Mouse (Mus musculus) bone marrow macrophage, adult 2 months (primary cell): Measurements from ENCODE around the gene Mthfd2. TPM values are rescaled to one million over a fixed set of nuclear protein-coding genes. Genes with fewer than 3 reads are reported as not detected.

Experiments used
- H3K27ac ChIP-seq: 2 replicates; pipeline ENCODE4 v1.5.1; 2012; ENCODE audit warnings: low read depth, low read length; ENCODE audit not compliant: insufficient read depth
- H3K4me1 ChIP-seq: 2 replicates; pipeline ENCODE4 v1.6.1; 2012; ENCODE audit warnings: low read length; ENCODE audit not compliant: control insufficient read depth, insufficient read depth
- H3K4me3 ChIP-seq: 2 replicates; pipeline ENCODE4 v1.5.1; 2012; ENCODE audit warnings: mild to moderate bottlenecking, low read length, moderate library complexity; ENCODE audit not compliant: insufficient read depth
- CTCF ChIP-seq: IDR thresholded peaks from 2 replicates; pipeline ENCODE4 v1.5.1; 2012; ENCODE audit warnings: low read depth, mild to moderate bottlenecking, low read length, moderate library complexity
- POLR2A ChIP-seq: IDR thresholded peaks from 2 replicates; pipeline ENCODE4 v1.6.1; 2012; ENCODE audit warnings: mild to moderate bottlenecking, low read depth, low read length, borderline replicate concordance
- polyA plus RNA-seq: library from polyadenylated mRNA; stranded (reverse); fragments of >200 nt; gene quantifications from 2 replicates; pipeline ENCODE4 v1.2.4, GENCODE M21; 2012; ENCODE audit not compliant: missing spikeins, insufficient read depth, insufficient read length

Mthfd2 gene
- 21.1 and 28.1 TPM in 2 replicates for polyA plus RNA-seq

- peak within 1 kb of the TSS; percentile 87 for H3K4me3 ChIP-seq
- H3K27ac ChIP-seq = peak within 1 kb of the TSS; percentile 86
- H3K4me1 ChIP-seq = peaks cover 29% of the 10 kb centered on the region
- TF ChIP-seq CTCF = no peak
- peak; percentile 54; the same call in 1 of the 2 replicates for TF ChIP-seq POLR2A
Measured at GRCm38 (mm10) chr6:83325525-83326393, at the start of gene Mthfd2, which contains the start of gene Mob1a. Gene Mthfd2 (minus strand): TSS chr6:83325908. Gene Mob1a (plus strand): TSS chr6:83326016.

GRCm38 (mm10) chr6:83373704-83374300 lies 48.1 kb upstream of the Mthfd2 start:
- no peak for TF ChIP-seq CTCF
- H3K4me1 ChIP-seq = no peaks in the 10 kb centered on the region
- no peak overlapping the region for H3K27ac ChIP-seq
- no peak overlapping the region for H3K4me3 ChIP-seq

GRCm38 (mm10) chr6:83371350-83371749 lies 45.6 kb upstream of the Mthfd2 start:
- no peaks in the 10 kb centered on the region for H3K4me1 ChIP-seq
- H3K4me3 ChIP-seq = no peak overlapping the region
- H3K27ac ChIP-seq = no peak overlapping the region
- no peak for TF ChIP-seq CTCF
- TF ChIP-seq POLR2A = no peak

- Histone ChIP-seq H3K4me1 (no peaks in the 10 kb centered on the region), H3K4me3 (no peak overlapping the region), H3K27ac (no peak overlapping the region)
- TF ChIP-seq CTCF (no peak), POLR2A (no peak)
Measured at GRCm38 (mm10) chr6:83370316-83370965, 44.7 kb upstream of the Mthfd2 start.

- no peak overlapping the region for H3K27ac ChIP-seq
- TF ChIP-seq CTCF = no peak
- no peaks in the 10 kb centered on the region for H3K4me1 ChIP-seq
Measured at GRCm38 (mm10) chr6:83363075-83363474, 37.4 kb upstream of the Mthfd2 start.

GRCm38 (mm10) chr6:83361523-83362248 lies 36.0 kb upstream of the Mthfd2 start:
- Histone ChIP-seq H3K4me1 (no peaks in the 10 kb centered on the region), H3K4me3 (no peak overlapping the region), H3K27ac (no peak overlapping the region)
- no peak for TF ChIP-seq POLR2A
- TF ChIP-seq CTCF = no peak

More at GRCm38 (mm10) chr6:83363075-83363474, 37.4 kb upstream of the Mthfd2 start:
- no peak overlapping the region for H3K4me3 ChIP-seq

GRCm38 (mm10) chr6:83357436-83357835 lies 31.7 kb upstream of the Mthfd2 start:
- no peak overlapping the region for H3K27ac ChIP-seq
- TF ChIP-seq CTCF = no peak
- no peak for TF ChIP-seq POLR2A
- H3K4me1 ChIP-seq = no peaks in the 10 kb centered on the region
- H3K4me3 ChIP-seq = no peak overlapping the region

- Histone ChIP-seq H3K27ac (no peak overlapping the region), H3K4me1 (no peaks in the 10 kb centered on the region), H3K4me3 (no peak overlapping the region)
- peak; percentile 81 for TF ChIP-seq CTCF
- TF ChIP-seq POLR2A = no peak
Measured at GRCm38 (mm10) chr6:83356569-83357138, 30.9 kb upstream of the Mthfd2 start.

- H3K4me3 ChIP-seq = no peak overlapping the region
- no peak overlapping the region for H3K27ac ChIP-seq
- no peak for TF ChIP-seq CTCF
- TF ChIP-seq POLR2A = no peak
- H3K4me1 ChIP-seq = peaks cover 2% of the 10 kb centered on the region
Measured at GRCm38 (mm10) chr6:83354856-83355781, 29.4 kb upstream of the Mthfd2 start.
